13 mouse cellular contexts compared by ENCODE assay signal in genomic region chr15:89213517-89213916, GRCm38 (mm10). TPM values are rescaled to one million over a fixed set of nuclear protein-coding genes. Genes with fewer than 3 reads are reported as not detected.
A peak's percentile ranks its signal among the peaks of the same experiment; 100 is the strongest.
DNase-seq lines count a peak whose midpoint lies in the region; ATAC-seq and TF ChIP-seq lines count a peak whose summit lies in the region.
"Had no signal": no experiment of that assay in that cellular context is flagged by ENCODE, and none has a peak within 500 bp of the region (broad histone marks: within the 10 kb centered on the region; RNA-seq: fewer than 3 reads in every experiment).

No protein-coding gene starts in this region.

- H3K27ac ChIP-seq in liver, embryonic 11.5 days (ENCODE audit: low read depth, low read length): peak overlapping the region; percentile 99; the same call in 1 of the 2 replicates
- H3K27ac ChIP-seq in forebrain, postnatal 0 days (ENCODE audit: low read depth, low read length): no peak overlapping the region; the same call in 1 of the 2 replicates
- peak overlapping the region; percentile 95 for H3K27ac ChIP-seq in liver, embryonic 16.5 days (ENCODE audit: low read length)
- H3K27ac ChIP-seq: embryonic facial prominence, embryonic 15.5 days; lung, embryonic 15.5 days had no signal

- peaks cover 32% of the 10 kb centered on the region for H3K4me1 ChIP-seq in liver, embryonic 11.5 days (replicated peaks; ENCODE audit: control insufficient read depth, insufficient read depth, low read length)
- peaks cover 15% of the 10 kb centered on the region for H3K4me1 ChIP-seq in forebrain, postnatal 0 days (ENCODE audit: insufficient read depth)
- H3K4me1 ChIP-seq in liver, embryonic 16.5 days (ENCODE audit: control insufficient read depth, low read depth, low read length): peaks cover 42% of the 10 kb centered on the region

- peak overlapping the region; percentile 85 for H3K4me2 ChIP-seq in liver, embryonic 11.5 days
- peak overlapping the region; percentile 27 for H3K4me2 ChIP-seq in forebrain, postnatal 0 days (ENCODE audit: low read depth)
- peak overlapping the region; percentile 71 for H3K4me2 ChIP-seq in liver, embryonic 16.5 days (ENCODE audit: low read depth, low read length)

- no peaks in the 10 kb centered on the region for H3K27me3 ChIP-seq in liver, embryonic 11.5 days (replicated peaks; ENCODE audit: control insufficient read depth, insufficient read depth, low read length)
- no peaks in the 10 kb centered on the region for H3K27me3 ChIP-seq in forebrain, postnatal 0 days (ENCODE audit: insufficient read depth, low read length)
- H3K27me3 ChIP-seq in liver, embryonic 16.5 days (ENCODE audit: control insufficient read depth, insufficient read depth, low read depth, low read length): no peaks in the 10 kb centered on the region
- H3K27me3 ChIP-seq: embryonic facial prominence, embryonic 15.5 days; lung, embryonic 15.5 days had no signal

- 67% methylated on average over 3 of the region's 3 CpGs for WGBS in liver, embryonic 11.5 days
- WGBS in forebrain, postnatal 0 days: 88% methylated on average over 3 of the region's 3 CpGs
- 37% methylated on average over 3 of the region's 3 CpGs for WGBS in liver, embryonic 16.5 days (ENCODE audit: insufficient replicate concordance)

- no peak for TF ChIP-seq CTCF in forebrain, postnatal 0 days (IDR thresholded peaks at IDR 0.05; ENCODE audit: low read depth)

- H3K36me3 ChIP-seq in liver, embryonic 11.5 days (ENCODE audit: control insufficient read depth, insufficient read depth, low read length): peaks cover 6% of the 10 kb centered on the region; the same call in 1 of the 2 replicates
- no peaks in the 10 kb centered on the region for H3K36me3 ChIP-seq in forebrain, postnatal 0 days (ENCODE audit: insufficient read depth)
- peaks cover 8% of the 10 kb centered on the region; the same call in 1 of the 2 replicates for H3K36me3 ChIP-seq in liver, embryonic 16.5 days (ENCODE audit: control insufficient read depth, insufficient read depth)

- H3K9me3 ChIP-seq in liver, embryonic 11.5 days (ENCODE audit: control insufficient read depth, low read length): no peaks in the 10 kb centered on the region
- no peaks in the 10 kb centered on the region for H3K9me3 ChIP-seq in forebrain, postnatal 0 days (ENCODE audit: low read length)
- no peaks in the 10 kb centered on the region for H3K9me3 ChIP-seq in liver, embryonic 16.5 days (replicated peaks; ENCODE audit: control insufficient read depth, low read length)
- H3K9me3 ChIP-seq: embryonic facial prominence, embryonic 15.5 days; lung, embryonic 15.5 days had no signal

- no peak for DNase-seq in liver, embryonic 11.5 days (ENCODE audit: low spot score)
- DNase-seq in liver: no peak
- DNase-seq in forebrain, postnatal 0 days: no peak
- DNase-seq in adrenal gland, postnatal 10 days: no peak
- DNase-seq in layer of hippocampus, postnatal 14 days (ENCODE audit: low spot score in 2 of 2): no peak
- DNase-seq in urinary bladder, postnatal 25 days (ENCODE audit: low spot score): no peak
- DNase-seq: cerebellum, adult 9-11 months; gastrocnemius, postnatal 14 days; right cerebral cortex, postnatal 4 days had no signal

- ATAC-seq in liver, embryonic 11.5 days (replicated peaks; ENCODE audit: low FRiP score): no peak
- ATAC-seq in forebrain, postnatal 0 days: no peak
- no peak for ATAC-seq in liver, embryonic 16.5 days (ENCODE audit: low read depth)
- ATAC-seq: intestine, embryonic 16.5 days had no signal

- 0 out of 2 replicates have a peak overlapping the region, but pooled peaks have one; percentile 18 for H3K4me3 ChIP-seq in liver, embryonic 11.5 days (ENCODE audit: low read depth, low read length)
- no peak overlapping the region for H3K4me3 ChIP-seq in forebrain, postnatal 0 days (ENCODE audit: low read depth, low read length)
- H3K4me3 ChIP-seq in liver, embryonic 16.5 days (ENCODE audit: low read depth, low read length): peak overlapping the region; percentile 98
- H3K4me3 ChIP-seq: embryonic facial prominence, embryonic 15.5 days; lung, embryonic 15.5 days had no signal

- peak overlapping the region; percentile 10; the same call in 1 of the 2 replicates for H3K9ac ChIP-seq in liver, embryonic 11.5 days (ENCODE audit: low read depth, low read length)
- no peak overlapping the region for H3K9ac ChIP-seq in forebrain, postnatal 0 days
- H3K9ac ChIP-seq in liver, embryonic 16.5 days (ENCODE audit: low read depth, low read length): peak overlapping the region; percentile 44; the same call in 1 of the 2 replicates
- H3K9ac ChIP-seq: embryonic facial prominence, embryonic 15.5 days; lung, embryonic 15.5 days had no signal

RNA-seq across cellular contexts. Expression of gene Ppp6r2, which starts 2.2 kb away (rescaled TPM):
- polyA plus RNA-seq in liver, embryonic 11.5 days (2014; fragmentation: Nextera tagmentation; extraction: Ambion mirVana): 25.0 and 31.6 TPM in 2 replicates
- total RNA-seq in forebrain, postnatal 0 days (2014; rRNA removed): 252 and 296 TPM in 2 replicates
- polyA plus RNA-seq in forebrain, postnatal 0 days (2015; fragmentation: Nextera tagmentation; extraction: Ambion mirVana): 70.0 and 77.2 TPM in 2 replicates
- polyA plus RNA-seq in liver, embryonic 16.5 days (2015; fragmentation: Nextera tagmentation; extraction: Ambion mirVana): 15.5 and 16.4 TPM in 2 replicates
- 10 to 100 TPM; 41.8 to 52.0 TPM for total RNA-seq in adrenal gland, postnatal 10 days (2021)
- 100 to 1,000 TPM; 157 to 167 TPM for total RNA-seq in layer of hippocampus, postnatal 14 days (2021)

RNA-seq across cellular contexts. Expression of gene Dennd6b, which starts 17.2 kb away (rescaled TPM):
- polyA plus RNA-seq in liver, embryonic 11.5 days (2014; fragmentation: Nextera tagmentation; extraction: Ambion mirVana): 9.5 and 10.5 TPM in 2 replicates
- total RNA-seq in forebrain, postnatal 0 days (2014; rRNA removed): 73.7 and 89.6 TPM in 2 replicates
- 43.4 and 53.3 TPM in 2 replicates for polyA plus RNA-seq in forebrain, postnatal 0 days (2015; fragmentation: Nextera tagmentation; extraction: Ambion mirVana)
- 2.7 and 3.8 TPM in 2 replicates for polyA plus RNA-seq in liver, embryonic 16.5 days (2015; fragmentation: Nextera tagmentation; extraction: Ambion mirVana)
- 1 to 10 TPM; 4.7 to 7.4 TPM for total RNA-seq in adrenal gland, postnatal 10 days (2021)
- total RNA-seq in layer of hippocampus, postnatal 14 days (2021): 10 to 100 TPM; 29.9 to 35.5 TPM

RNA-seq across cellular contexts. Expression of gene Plxnb2, which starts 32.9 kb away (rescaled TPM):
- polyA plus RNA-seq in liver, embryonic 11.5 days (2014; fragmentation: Nextera tagmentation; extraction: Ambion mirVana): 70.5 and 78.3 TPM in 2 replicates
- 126 and 138 TPM in 2 replicates for total RNA-seq in forebrain, postnatal 0 days (2014; rRNA removed)
- polyA plus RNA-seq in forebrain, postnatal 0 days (2015; fragmentation: Nextera tagmentation; extraction: Ambion mirVana): 45.2 and 52.8 TPM in 2 replicates
- 26.2 and 31.9 TPM in 2 replicates for polyA plus RNA-seq in liver, embryonic 16.5 days (2015; fragmentation: Nextera tagmentation; extraction: Ambion mirVana)
- 100 to 1,000 TPM in 1 of 2 experiments, 10 to 100 TPM in 1; 96.8 to 105 TPM for total RNA-seq in adrenal gland, postnatal 10 days (2021)
- 10 to 100 TPM; 60.1 to 74.0 TPM for total RNA-seq in layer of hippocampus, postnatal 14 days (2021)

Comparison
In these comparisons a context has a peak if more than half of its experiments do, and no peak if none do; other contexts are left out.
1. H3K4me2 ChIP-seq: peak in every context shown above with its lines; median percentile 85 in liver, embryonic 11.5 days; 71 in liver, embryonic 16.5 days; 27 in forebrain, postnatal 0 days.